Mouse (Mus musculus): ENCODE data around the gene Gkn1.

Gkn1 gene

DNA sequence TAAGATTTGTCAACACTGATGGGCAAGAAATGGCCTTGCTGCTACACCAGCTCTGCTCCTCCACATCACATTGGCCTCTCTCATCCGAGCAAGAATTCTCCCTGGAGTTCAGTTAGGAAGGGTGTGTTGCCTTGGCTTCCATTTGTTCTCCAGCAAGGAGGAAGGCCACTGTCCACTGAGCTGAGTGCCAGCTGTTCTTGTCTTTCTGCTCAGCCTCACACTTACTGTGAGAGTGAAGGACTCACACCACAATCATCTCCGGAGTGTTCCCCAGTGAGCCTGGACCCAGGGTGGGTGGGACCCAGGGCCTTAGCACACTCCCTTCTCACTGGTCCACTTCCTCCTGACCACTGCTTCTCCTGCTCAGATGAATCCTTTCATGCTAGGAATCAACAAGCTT, 23.8 kb downstream of the Gkn1 start:
- DNase-seq (ENCODE audit: inconsistent age in 2 of 2, low spot score in 1 of 2) = no peak

DNA sequence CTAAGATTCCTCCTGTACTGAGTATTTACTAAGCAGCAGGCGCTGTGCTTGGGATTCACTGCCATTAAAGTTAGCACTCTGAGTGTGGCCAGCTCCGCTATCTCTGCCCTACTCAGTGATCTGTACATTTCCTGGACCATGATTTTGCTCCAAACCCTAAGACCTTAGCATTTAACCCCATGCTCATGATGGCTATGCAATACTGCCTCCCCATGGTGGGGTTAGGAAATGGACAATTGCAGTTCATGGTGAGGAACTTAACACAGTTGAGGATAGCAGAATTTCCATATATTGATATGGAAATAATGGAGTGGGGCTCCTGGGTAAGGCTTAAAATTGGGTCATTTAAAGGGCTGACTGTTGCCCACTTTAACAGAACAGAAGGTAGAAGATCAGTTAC, 27.4 kb downstream of the Gkn1 start:
- DNase-seq (ENCODE audit: inconsistent age in 2 of 2, low spot score in 1 of 2) = peak; percentile 19 to 71

DNA sequence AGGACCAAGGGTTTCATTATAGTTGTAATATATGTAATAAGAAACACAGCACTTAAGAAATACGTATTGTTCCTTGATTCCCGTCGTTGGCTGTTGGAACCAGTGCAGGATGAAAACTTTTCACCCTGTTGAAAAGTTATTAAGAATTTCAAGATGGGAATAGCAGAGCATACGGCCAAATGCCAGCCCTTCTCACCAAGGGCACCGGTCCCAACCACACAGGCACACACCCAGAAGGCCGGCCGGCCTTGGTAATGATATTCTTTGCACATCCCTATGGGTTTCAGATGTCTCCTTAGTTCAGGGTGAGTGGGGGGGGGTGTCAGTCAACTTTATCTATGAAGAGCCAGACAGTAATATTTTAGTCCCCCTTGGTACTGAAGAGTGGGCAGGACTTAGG, 32.1 kb downstream of the Gkn1 start:
- no peak for DNase-seq (ENCODE audit: inconsistent age in 2 of 2, low spot score in 1 of 2)

DNA sequence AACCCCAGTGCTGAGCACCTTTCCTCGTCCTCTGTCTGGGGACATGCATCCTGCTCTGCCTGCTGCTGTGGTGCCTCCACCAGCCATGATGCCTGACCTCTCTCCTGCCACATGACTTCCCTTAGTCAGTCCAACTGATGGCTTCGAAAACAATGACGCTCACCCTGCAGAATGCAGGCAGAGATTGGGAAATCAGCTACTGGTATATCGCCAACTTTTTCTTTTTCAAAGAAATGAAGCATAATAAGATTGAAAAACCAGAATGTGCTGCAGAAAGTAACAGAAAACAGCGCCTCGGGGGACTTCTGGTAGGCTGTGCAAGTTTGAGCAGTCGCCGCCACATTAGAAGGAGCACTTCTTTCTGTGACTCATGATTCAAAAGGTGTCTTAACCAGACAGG, 33.8 kb downstream of the Gkn1 start:
- peak in 1 of 2 experiments; percentile 80 for DNase-seq (ENCODE audit: inconsistent age in 2 of 2, low spot score in 1 of 2)

DNA sequence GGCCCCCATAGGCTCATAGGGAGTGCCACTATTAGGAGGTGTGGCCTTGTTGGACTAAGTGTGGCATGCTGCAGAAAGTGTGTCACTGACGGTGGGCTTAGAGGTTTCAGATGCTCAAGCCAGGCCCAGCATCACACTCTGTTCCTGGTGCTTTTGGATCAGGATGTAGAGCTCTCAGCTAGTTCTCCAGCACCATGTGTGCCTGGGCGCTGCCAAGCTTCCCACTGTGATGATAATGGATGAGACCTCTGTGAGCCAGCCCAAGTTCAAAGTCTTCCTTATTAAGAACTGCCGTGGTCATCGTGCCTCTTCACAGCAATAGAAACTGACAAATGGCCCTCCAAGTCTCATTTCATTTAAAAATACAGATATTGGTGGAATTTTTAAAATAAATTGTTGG, 38.0 kb downstream of the Gkn1 start:
- DNase-seq (ENCODE audit: inconsistent age in 2 of 2, low spot score in 1 of 2) = no peak

DNA sequence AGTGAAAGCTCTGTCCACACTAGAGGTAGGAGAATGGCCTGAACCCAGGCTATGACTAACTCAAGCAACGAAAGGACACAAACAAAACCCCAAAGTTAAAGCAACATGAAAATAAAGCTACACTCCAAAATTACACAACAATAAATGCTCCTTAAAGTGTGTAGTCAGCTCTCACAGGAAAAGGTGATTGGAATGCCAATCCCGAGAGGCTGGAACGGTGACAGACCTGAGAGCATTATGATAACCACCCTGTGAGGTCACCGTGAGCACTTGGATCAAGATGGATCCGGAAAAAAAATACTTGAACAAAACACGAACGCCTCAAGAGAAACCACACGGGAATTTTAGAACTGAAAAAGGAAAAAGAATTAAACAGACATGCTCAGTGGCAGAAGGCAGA, 46.3 kb downstream of the Gkn1 start:
- no peak for DNase-seq (ENCODE audit: inconsistent age in 2 of 2, low spot score in 1 of 2)

DNA sequence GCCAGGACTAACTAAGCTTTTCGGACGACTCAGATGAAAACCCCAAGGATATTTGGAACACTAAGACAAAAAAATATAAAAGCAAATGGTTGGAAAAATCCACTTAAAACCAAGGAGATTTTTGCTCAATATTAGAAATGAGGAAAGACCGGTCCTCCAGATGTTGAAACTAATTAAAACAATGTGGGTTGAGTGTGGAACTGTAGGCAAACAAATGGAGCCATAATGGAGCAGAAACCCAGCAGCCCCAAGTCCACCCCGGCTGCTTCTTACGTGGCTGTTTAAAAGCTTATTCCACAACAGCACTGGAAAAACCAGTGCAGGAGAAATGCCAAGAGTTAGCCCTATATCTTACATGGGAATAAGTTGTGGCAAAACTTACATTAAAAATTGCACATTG, 48.0 kb downstream of the Gkn1 start:
- DNase-seq (ENCODE audit: inconsistent age in 2 of 2, low spot score in 1 of 2) = no peak

GRCm38 (mm10) chr6:87301991-87302390, 48.8 kb downstream of the Gkn1 start:
- DNase-seq (ENCODE audit: inconsistent age in 2 of 2, low spot score in 1 of 2) = no peak
